Mouse (Mus musculus) adrenal gland, adult 8-10 months (tissue): ENCODE results near the gene Pld1. TPM values are rescaled to one million over a fixed set of nuclear protein-coding genes. Genes with fewer than 3 reads are reported as not detected.

Experiments
- DNase-seq: peaks from one replicate; pipeline ENCODE4 v3.0.0; 2022
- total RNA-seq, 4 experiments: library from RNA; stranded (reverse); gene quantifications; 2 replicates each; pipeline ENCODE4 v1.2.4; 2022

Pld1 gene
- total RNA-seq, 4 experiments from 2014 or later = 4.8 to 8.0 (median 6.3) TPM

- no peak for DNase-seq
Measured at GRCm38 (mm10) chr3:28053076-28053475, 114.6 kb downstream of the Pld1 start.

GRCm38 (mm10) chr3:28060713-28061112, 122.2 kb downstream of the Pld1 start:
- DNase-seq = no peak

GRCm38 (mm10) chr3:28061155-28061554, 122.7 kb downstream of the Pld1 start:
- DNase-seq = no peak

GRCm38 (mm10) chr3:28079211-28079610, 140.7 kb downstream of the Pld1 start:
- DNase-seq = no peak

GRCm38 (mm10) chr3:28080116-28080515, 141.6 kb downstream of the Pld1 start:
- no peak for DNase-seq

- no peak for DNase-seq
Measured at GRCm38 (mm10) chr3:28081012-28081411, 142.5 kb downstream of the Pld1 start.

GRCm38 (mm10) chr3:28083218-28083617, 144.7 kb downstream of the Pld1 start:
- DNase-seq = no peak

- DNase-seq = no peak
Measured at GRCm38 (mm10) chr3:28084281-28084680, 145.8 kb downstream of the Pld1 start.

GRCm38 (mm10) chr3:28091296-28091695, 152.8 kb downstream of the Pld1 start:
- no peak for DNase-seq

GRCm38 (mm10) chr3:28091741-28092140, 153.2 kb downstream of the Pld1 start:
- no peak for DNase-seq

GRCm38 (mm10) chr3:28093684-28094302, 155.3 kb downstream of the Pld1 start:
- DNase-seq = no peak

GRCm38 (mm10) chr3:28095451-28095850, 157.0 kb downstream of the Pld1 start:
- DNase-seq = no peak

GRCm38 (mm10) chr3:28099175-28099574, 160.7 kb downstream of the Pld1 start:
- no peak for DNase-seq

- no peak for DNase-seq
Measured at GRCm38 (mm10) chr3:28104992-28105391, 166.5 kb downstream of the Pld1 start.

GRCm38 (mm10) chr3:28107446-28108004, 169.0 kb downstream of the Pld1 start:
- DNase-seq = no peak

- DNase-seq = peak; percentile 47
Measured at GRCm38 (mm10) chr3:28111516-28111915, 173.0 kb downstream of the Pld1 start.

GRCm38 (mm10) chr3:28113881-28114280, 175.4 kb downstream of the Pld1 start:
- DNase-seq = no peak

- DNase-seq = no peak
Measured at GRCm38 (mm10) chr3:28141716-28142115, 203.2 kb downstream of the Pld1 start.

- no peak for DNase-seq
Measured at GRCm38 (mm10) chr3:28142121-28142520, 203.6 kb downstream of the Pld1 start.

GRCm38 (mm10) chr3:28144676-28145075, 206.2 kb downstream of the Pld1 start:
- peak; percentile 73 for DNase-seq

GRCm38 (mm10) chr3:28145461-28145860, 207.0 kb downstream of the Pld1 start:
- DNase-seq = no peak

- no peak for DNase-seq
Measured at GRCm38 (mm10) chr3:28149656-28150256, 211.3 kb downstream of the Pld1 start.

GRCm38 (mm10) chr3:28158006-28158405, 219.5 kb downstream of the Pld1 start:
- no peak for DNase-seq

- no peak for DNase-seq
Measured at GRCm38 (mm10) chr3:28158916-28159315, 220.4 kb downstream of the Pld1 start.
